Mouse (Mus musculus) embryonic facial prominence, embryonic 14.5 days (tissue): ENCODE data around the gene Als2cr12. TPM values are rescaled to one million over a fixed set of nuclear protein-coding genes. Genes with fewer than 3 reads are reported as not detected.
"Not testable (repeated sequence)": the region's sequence is repeated elsewhere in the genome, so short reads cannot be mapped to it uniquely, and the experiment has no call there.

Experiments
- ATAC-seq: fragments of 200-750 bp; cut with Nextera tagmentation; 2 replicates; pipeline ENCODE4 v1.8.0; 2017; ENCODE audit warnings: low read depth, moderate number of reproducible peaks, moderate TSS enrichment
- DNase-seq: peaks from one replicate; pipeline ENCODE4 v3.0.0-alpha.2; 2015; ENCODE audit warnings: low spot score
- H3K27ac ChIP-seq: fragments of 300-500 bp; sonication (generic); replicated peaks from 2 replicates; pipeline ENCODE4 v1.5.1; 2014; ENCODE audit warnings: low read depth, mild to moderate bottlenecking, low read length, moderate library complexity
- H3K27me3 ChIP-seq: fragments of 300-500 bp; sonication (generic); replicated peaks from 2 replicates; pipeline ENCODE4 v1.6.1; 2014; ENCODE audit warnings: low read length; ENCODE audit not compliant: control insufficient read depth, insufficient read depth
- H3K36me3 ChIP-seq: fragments of 300-500 bp; sonication (generic); 2 replicates; pipeline ENCODE4 v1.6.1; 2014; ENCODE audit warnings: low read length, mixed read lengths; ENCODE audit not compliant: control insufficient read depth, insufficient read depth
- H3K4me1 ChIP-seq: fragments of 300-500 bp; sonication (generic); 2 replicates; pipeline ENCODE4 v1.6.1; 2014; ENCODE audit warnings: antibody characterized with exemption, low read length; ENCODE audit not compliant: control insufficient read depth, insufficient read depth
- H3K4me2 ChIP-seq: fragments of 300-500 bp; sonication (generic); 2 replicates; pipeline ENCODE4 v1.6.1; 2014; ENCODE audit warnings: low read depth, mild to moderate bottlenecking, low read length, moderate library complexity, mixed read lengths
- H3K4me3 ChIP-seq: fragments of 300-500 bp; sonication (generic); 2 replicates; pipeline ENCODE4 v1.5.1; 2014; ENCODE audit warnings: low read depth, mild to moderate bottlenecking, low read length
- H3K9ac ChIP-seq: fragments of 300-500 bp; sonication (generic); 2 replicates; pipeline ENCODE4 v1.6.1; 2014; ENCODE audit warnings: low read depth, mild to moderate bottlenecking, low read length, moderate library complexity, mixed read lengths
- H3K9me3 ChIP-seq: fragments of 300-500 bp; sonication (generic); 2 replicates; pipeline ENCODE4 v1.6.1; 2016; ENCODE audit warnings: low read length; ENCODE audit not compliant: control insufficient read depth
- WGBS: fragments of 180-500 bp; shearing (Covaris S2); extraction: QIAGEN DNeasy Blood & Tissue Kit; methylation state at CpG from one replicate; pipeline ENCODE4 v1.1.7; 2014; 5-methylcytosine and 5-hydroxymethylcytosine counted together
- polyA plus RNA-seq: library from polyadenylated mRNA; unstranded; fragments of >200 nt; fragmentation: Nextera tagmentation; extraction: Ambion mirVana; gene quantifications from 2 replicates; pipeline ENCODE4 v1.2.1, GENCODE M21; 2014

Als2cr12 gene
- polyA plus RNA-seq, 1 experiment from 2014 or later = 0.13 TPM

- no peak overlapping the region for H3K9ac ChIP-seq
- DNase-seq = no peak
- no peak for ATAC-seq
- H3K4me2 ChIP-seq = no peak overlapping the region
- no peaks in the 10 kb centered on the region for H3K36me3 ChIP-seq
- H3K4me1 ChIP-seq = no peaks in the 10 kb centered on the region
- H3K9me3 ChIP-seq = peaks cover 5% of the 10 kb centered on the region; the same call in 1 of the 2 replicates
- H3K27me3 ChIP-seq = no peaks in the 10 kb centered on the region
- 48% methylated on average over 5 of the region's 5 CpGs for WGBS
- no peak overlapping the region for H3K27ac ChIP-seq
- no peak overlapping the region for H3K4me3 ChIP-seq
These were observed 78.7 kb downstream of the Als2cr12 start for GRCm38 (mm10) chr1:58617076-58617475.

GRCm38 (mm10) chr1:58616176-58616575 lies 79.6 kb downstream of the Als2cr12 start:
- ATAC-seq = no peak
- H3K4me2 ChIP-seq = no peak overlapping the region
- H3K9ac ChIP-seq = no peak overlapping the region
- H3K4me3 ChIP-seq = no peak overlapping the region
- H3K27me3 ChIP-seq = no peaks in the 10 kb centered on the region
- peaks cover 5% of the 10 kb centered on the region; the same call in 1 of the 2 replicates for H3K9me3 ChIP-seq
- DNase-seq = no peak
- H3K27ac ChIP-seq = no peak overlapping the region
- H3K4me1 ChIP-seq = no peaks in the 10 kb centered on the region
- H3K36me3 ChIP-seq = no peaks in the 10 kb centered on the region
- 76% methylated on average over 3 of the region's 3 CpGs for WGBS

GRCm38 (mm10) chr1:58615146-58615545 lies 80.6 kb downstream of the Als2cr12 start:
- WGBS = 87% methylated on average over 4 of the region's 4 CpGs
- no peak for ATAC-seq
- no peaks in the 10 kb centered on the region for H3K4me1 ChIP-seq

GRCm38 (mm10) chr1:58614424-58614823 lies 81.4 kb downstream of the Als2cr12 start:
- Histone ChIP-seq H3K4me1 (no peaks in the 10 kb centered on the region), H3K27ac (no peak overlapping the region), H3K9me3 (peaks cover 5% of the 10 kb centered on the region; the same call in 1 of the 2 replicates), H3K4me2 (no peak overlapping the region), H3K27me3 (no peaks in the 10 kb centered on the region), H3K36me3 (no peaks in the 10 kb centered on the region), H3K4me3 (no peak overlapping the region), H3K9ac (no peak overlapping the region)
- 57% methylated on average over 3 of the region's 3 CpGs for WGBS
- DNase-seq = no peak
- ATAC-seq = no peak

More at GRCm38 (mm10) chr1:58615146-58615545, 80.6 kb downstream of the Als2cr12 start:
- Histone ChIP-seq H3K9me3 (peaks cover 5% of the 10 kb centered on the region; the same call in 1 of the 2 replicates), H3K27ac (no peak overlapping the region), H3K36me3 (no peaks in the 10 kb centered on the region), H3K27me3 (no peaks in the 10 kb centered on the region), H3K4me2 (no peak overlapping the region), H3K4me3 (no peak overlapping the region), H3K9ac (no peak overlapping the region)
- DNase-seq = no peak

GRCm38 (mm10) chr1:58613786-58614185 lies 82.0 kb downstream of the Als2cr12 start:
- Histone ChIP-seq H3K4me2 (no peak overlapping the region), H3K4me3 (no peak overlapping the region), H3K9ac (no peak overlapping the region), H3K36me3 (no peaks in the 10 kb centered on the region), H3K27ac (no peak overlapping the region), H3K9me3 (peaks cover 2% of the 10 kb centered on the region; the same call in 1 of the 2 replicates), H3K27me3 (no peaks in the 10 kb centered on the region), H3K4me1 (no peaks in the 10 kb centered on the region)
- 80% methylated on average over 6 of the region's 6 CpGs for WGBS
- ATAC-seq = no peak
- DNase-seq = no peak

- ATAC-seq (no peak), DNase-seq (no peak)
- no peak overlapping the region for H3K4me2 ChIP-seq
- H3K36me3 ChIP-seq = no peaks in the 10 kb centered on the region
- H3K9ac ChIP-seq = no peak overlapping the region
- WGBS = 18% methylated on average over 1 of the region's 1 CpGs
- H3K4me1 ChIP-seq = no peaks in the 10 kb centered on the region
- H3K27me3 ChIP-seq = no peaks in the 10 kb centered on the region
- H3K27ac ChIP-seq = no peak overlapping the region
- no peaks in the 10 kb centered on the region for H3K9me3 ChIP-seq
- no peak overlapping the region for H3K4me3 ChIP-seq
These were observed 85.2 kb downstream of the Als2cr12 start for GRCm38 (mm10) chr1:58610611-58611010.

- Histone ChIP-seq H3K27me3 (no peaks in the 10 kb centered on the region), H3K4me1 (no peaks in the 10 kb centered on the region), H3K36me3 (no peaks in the 10 kb centered on the region), H3K9ac (no peak overlapping the region), H3K4me3 (no peak overlapping the region), H3K9me3 (no peaks in the 10 kb centered on the region), H3K4me2 (no peak overlapping the region), H3K27ac (no peak overlapping the region)
- no peak for ATAC-seq
- peak; percentile 20 for DNase-seq
- 80% methylated on average over 1 of the region's 1 CpGs for WGBS
These were observed 85.6 kb downstream of the Als2cr12 start for GRCm38 (mm10) chr1:58610166-58610565.

- 87% methylated on average over 5 of the region's 5 CpGs for WGBS
These were observed 86.2 kb downstream of the Als2cr12 start for GRCm38 (mm10) chr1:58609591-58609990.

GRCm38 (mm10) chr1:58603738-58604137 lies 92.1 kb downstream of the Als2cr12 start:
- H3K36me3 ChIP-seq = no peaks in the 10 kb centered on the region
- no peaks in the 10 kb centered on the region for H3K4me1 ChIP-seq
- no peak overlapping the region for H3K9ac ChIP-seq
- WGBS = 73% methylated on average over 4 of the region's 4 CpGs
- no peak overlapping the region for H3K4me2 ChIP-seq
- DNase-seq = no peak
- H3K27me3 ChIP-seq = no peaks in the 10 kb centered on the region
- no peak overlapping the region for H3K27ac ChIP-seq
- H3K4me3 ChIP-seq = no peak overlapping the region
- no peak for ATAC-seq
- no peaks in the 10 kb centered on the region for H3K9me3 ChIP-seq

More at GRCm38 (mm10) chr1:58609591-58609990, 86.2 kb downstream of the Als2cr12 start:
- ATAC-seq, DNase-seq, H3K4me3 ChIP-seq, H3K9ac ChIP-seq, H3K9me3 ChIP-seq, H3K27ac ChIP-seq, H3K36me3 ChIP-seq, H3K4me1 ChIP-seq, H3K4me2 ChIP-seq, H3K27me3 ChIP-seq: not testable (repeated sequence)
